ENCODE assay signal across 9 mouse cellular contexts in the genomic region with DNA sequence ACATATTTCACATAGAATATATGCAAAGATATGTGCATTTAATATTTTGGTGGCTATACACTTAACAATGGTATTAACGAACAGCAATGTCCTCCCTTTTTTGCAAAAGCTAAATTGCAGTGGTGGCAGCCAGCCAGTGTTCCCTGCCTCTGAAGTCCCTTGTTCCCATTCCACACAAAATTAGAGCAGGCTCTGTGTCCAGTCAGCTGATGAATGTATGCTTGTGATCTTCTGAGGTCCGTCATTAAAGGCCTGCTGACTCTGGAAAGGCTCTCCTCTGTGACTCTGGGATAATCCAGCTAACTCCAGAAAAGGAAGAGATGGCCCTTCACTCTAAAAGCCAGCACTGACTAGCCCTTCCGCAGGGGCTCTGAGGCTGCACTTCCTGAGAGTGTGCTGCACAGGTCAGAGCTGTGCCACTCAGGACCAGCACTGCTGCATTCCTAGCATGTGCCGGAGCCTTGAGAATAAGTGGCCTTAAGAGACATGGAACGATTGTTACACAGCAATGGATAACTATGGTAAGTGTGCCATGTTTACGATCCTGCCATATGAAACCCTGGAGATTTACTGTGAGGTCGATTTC. TPM values are rescaled to one million over a fixed set of nuclear protein-coding genes. Genes with fewer than 3 reads are reported as not detected.
A peak's percentile ranks its signal among the peaks of the same experiment; 100 is the strongest.
DNase-seq lines count a peak whose midpoint lies in the region; ATAC-seq lines count a peak whose summit lies in the region.
"Had no signal": no experiment of that assay in that cellular context is flagged by ENCODE, and none has a peak within 500 bp of the region (broad histone marks: within the 10 kb centered on the region; RNA-seq: fewer than 3 reads in every experiment).

No protein-coding gene starts in this region.

- peak; percentile 20 to 36 for DNase-seq in cerebellum, postnatal 25 days
- DNase-seq in cerebellum, adult 11 months = no peak
- DNase-seq in kidney, adult 9 months = peak; percentile 22
- no peak for DNase-seq in kidney, adult 11 months
- DNase-seq in ZHBTc4 (ENCODE audit: low read depth, low spot score) = peak; percentile 26
- DNase-seq in kidney, postnatal 4 days = peak; percentile 62 to 64
- DNase-seq in thymus, adult 18-20 months = no peak
- DNase-seq: right cerebral cortex, postnatal 14 days had no signal

- ATAC-seq in megakaryocyte progenitor cell, adult 5-6 weeks (replicated peaks; ENCODE audit: poor library complexity) = no peak

RNA-seq across cellular contexts. Expression of a gene that starts 51.0 kb away (rescaled TPM):
- total RNA-seq in megakaryocyte progenitor cell, adult 5-6 weeks (2015) = 133 and 156 TPM in 2 replicates
- total RNA-seq in megakaryocyte progenitor cell, adult 5-6 weeks (2017) = 107 and 130 TPM in 2 replicates

Comparison
In these comparisons a context has a peak if more than half of its experiments do, and no peak if none do; other contexts are left out.
1. DNase-seq: peak in cerebellum, postnatal 25 days (2 of 2), kidney, adult 9 months (single experiment), ZHBTc4 (single experiment) and kidney, postnatal 4 days (2 of 2); none in cerebellum, adult 11 months (single experiment), kidney, adult 11 months (single experiment) and thymus, adult 18-20 months (0 of 2).